Mouse (Mus musculus): ENCODE data around the gene Arhgap8.

The Arhgap8 gene

GRCm38 (mm10) chr15:84719791-84720190 lies at the start of gene Arhgap8:
Arhgap8 (plus strand) TSS chr15:84720052.
- DNase-seq (ENCODE audit: low spot score), result peak; percentile 39

DNA sequence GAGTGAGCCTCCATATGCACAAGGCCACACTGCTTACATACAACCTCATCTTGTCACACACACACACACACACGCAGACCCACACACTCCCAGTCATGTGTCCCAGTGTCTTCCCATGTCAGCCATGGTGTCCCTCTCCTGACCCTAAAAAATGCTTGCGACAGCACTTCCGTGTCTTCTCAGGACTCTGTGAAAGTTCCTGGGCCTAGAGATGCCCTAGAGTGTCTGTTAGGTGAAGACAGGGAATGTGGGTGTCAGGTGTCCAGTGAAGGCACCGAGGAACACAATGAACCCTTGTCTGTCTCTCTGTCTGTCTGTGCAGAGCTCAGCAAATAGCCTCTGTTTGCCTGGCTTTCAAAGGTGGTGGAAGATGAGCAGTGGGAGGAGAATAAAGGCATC lies 49.2 kb upstream of the Arhgap8 start:
- DNase-seq (ENCODE audit: low spot score), result no peak

DNA sequence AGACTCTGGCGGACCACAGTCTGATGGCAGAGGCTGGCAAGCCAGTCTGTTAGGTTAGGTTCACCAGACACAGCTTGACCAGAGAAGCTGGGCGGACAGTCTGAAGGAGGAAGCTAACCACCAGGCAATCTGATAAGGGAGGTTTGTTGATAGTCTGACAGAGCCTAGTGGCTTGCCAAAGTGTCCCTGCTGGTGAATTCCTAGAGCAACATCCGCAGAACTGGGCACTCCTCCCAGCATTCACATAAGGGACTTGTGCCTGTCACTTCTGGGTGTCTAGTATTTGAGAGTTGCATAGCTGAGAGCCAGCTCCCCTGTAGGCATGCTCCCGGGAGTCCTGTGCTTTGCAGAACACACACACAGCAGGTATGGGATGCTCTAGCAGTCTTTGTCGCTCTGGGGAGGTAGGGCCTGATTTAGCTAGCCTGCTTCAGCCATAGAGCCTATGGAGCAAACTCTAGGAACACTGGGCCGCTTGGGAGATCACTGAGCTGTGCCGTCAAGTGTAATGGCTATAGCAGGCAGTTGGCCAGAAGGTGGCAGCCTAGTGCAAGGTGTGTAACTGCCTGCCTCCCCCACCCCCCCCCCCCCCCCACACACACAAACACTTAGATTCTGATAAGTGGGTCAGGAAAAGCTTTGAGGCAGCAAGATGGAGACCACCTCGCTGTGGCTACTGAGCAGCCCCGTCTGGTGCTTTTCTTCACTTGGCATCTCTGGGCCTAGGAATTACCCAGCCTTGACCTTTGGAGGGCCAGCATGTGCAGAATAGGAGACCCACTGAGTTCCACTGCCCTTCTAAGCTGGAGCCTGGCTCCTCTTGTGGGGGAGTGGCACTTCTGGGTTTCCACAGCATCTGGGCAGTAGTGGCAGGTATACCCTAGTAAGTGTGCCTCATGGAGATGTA lies 48.2 kb upstream of the Arhgap8 start:
- DNase-seq (ENCODE audit: low spot score), result no peak

GRCm38 (mm10) chr15:84672308-84672615 lies 47.6 kb upstream of the Arhgap8 start:
- no peak for DNase-seq (ENCODE audit: low spot score)

DNA sequence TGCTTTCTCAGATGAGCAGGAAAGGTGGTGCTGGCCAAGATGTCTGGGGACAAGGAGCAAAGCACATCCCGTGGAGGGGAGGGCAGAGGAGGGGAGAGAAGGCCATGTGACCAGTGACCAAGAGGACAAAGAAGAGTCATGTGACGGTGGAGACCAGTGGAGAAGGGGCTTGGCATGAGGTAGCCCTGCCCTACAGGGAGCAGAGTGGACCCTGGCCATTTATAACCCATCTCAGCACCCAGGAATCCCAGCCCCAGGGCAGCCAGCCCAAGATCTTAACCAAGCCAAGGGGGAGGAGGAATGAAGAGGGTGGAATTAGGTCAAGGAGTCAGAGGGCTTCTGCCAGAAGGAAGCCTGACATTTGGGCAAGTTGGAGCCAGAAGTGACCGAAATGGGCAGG lies 47.2 kb upstream of the Arhgap8 start:
- DNase-seq (ENCODE audit: low spot score), result no peak

DNA sequence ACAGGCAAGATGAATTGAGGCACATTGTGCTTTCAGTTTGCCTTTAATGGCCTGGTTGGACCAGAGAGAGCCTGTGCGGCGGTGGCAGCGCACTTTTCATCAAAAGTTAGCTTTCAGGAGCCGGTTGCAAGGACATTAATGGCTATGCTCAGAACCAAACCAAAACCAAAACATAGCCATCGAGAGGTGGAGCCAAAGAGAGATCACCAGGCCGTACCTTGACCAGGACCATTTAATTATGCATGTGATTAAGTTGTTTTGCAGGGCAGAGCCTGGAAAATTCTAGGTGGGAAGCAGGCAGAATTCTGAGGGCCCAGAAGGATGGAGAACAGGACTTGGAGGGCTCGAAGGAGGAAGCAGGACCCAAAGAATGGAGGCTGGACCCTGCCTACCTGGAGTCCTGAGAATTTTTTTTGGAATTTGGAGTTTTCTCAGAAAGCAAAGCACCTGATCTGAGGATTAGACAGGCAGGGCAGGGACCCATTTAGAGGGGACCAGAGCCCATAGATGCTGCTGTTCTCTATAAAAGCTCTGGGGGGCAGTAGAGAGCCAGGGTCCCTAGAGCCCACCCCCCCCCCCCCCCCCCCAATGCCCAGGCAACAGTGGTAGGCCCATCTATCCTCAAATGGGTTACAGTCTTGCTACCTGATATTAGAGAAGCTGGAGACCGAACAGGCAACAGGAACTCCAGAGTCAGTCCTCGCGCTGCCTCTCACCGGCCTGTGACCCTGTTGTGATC lies 45.4 kb upstream of the Arhgap8 start:
- DNase-seq (ENCODE audit: low spot score), result no peak

- no peak for DNase-seq (ENCODE audit: low spot score)
These were observed 44.5 kb upstream of the Arhgap8 start for GRCm38 (mm10) chr15:84675317-84675716.

- no peak for DNase-seq (ENCODE audit: low spot score)
These were observed 41.9 kb upstream of the Arhgap8 start for GRCm38 (mm10) chr15:84677943-84678342.

DNA sequence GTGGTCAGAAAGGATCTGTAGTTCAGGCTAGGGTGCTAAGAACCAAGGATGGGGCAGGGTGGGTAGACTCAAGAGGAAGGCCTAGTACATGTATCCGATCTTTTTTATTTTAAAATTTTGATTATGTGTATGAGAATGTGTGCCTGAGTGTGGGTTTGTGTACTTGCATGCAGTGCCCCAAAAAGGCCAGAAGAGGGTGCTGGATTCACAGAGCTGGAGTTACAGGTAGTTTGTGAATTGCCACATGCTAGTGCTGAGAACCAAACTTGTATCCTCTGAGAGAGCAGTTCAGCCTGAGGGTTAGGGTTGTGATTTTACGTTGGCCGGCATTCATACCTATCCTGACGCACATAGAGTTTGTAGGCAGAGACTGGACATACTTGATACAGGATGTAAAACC lies 40.8 kb upstream of the Arhgap8 start:
- no peak for DNase-seq (ENCODE audit: low spot score)

DNA sequence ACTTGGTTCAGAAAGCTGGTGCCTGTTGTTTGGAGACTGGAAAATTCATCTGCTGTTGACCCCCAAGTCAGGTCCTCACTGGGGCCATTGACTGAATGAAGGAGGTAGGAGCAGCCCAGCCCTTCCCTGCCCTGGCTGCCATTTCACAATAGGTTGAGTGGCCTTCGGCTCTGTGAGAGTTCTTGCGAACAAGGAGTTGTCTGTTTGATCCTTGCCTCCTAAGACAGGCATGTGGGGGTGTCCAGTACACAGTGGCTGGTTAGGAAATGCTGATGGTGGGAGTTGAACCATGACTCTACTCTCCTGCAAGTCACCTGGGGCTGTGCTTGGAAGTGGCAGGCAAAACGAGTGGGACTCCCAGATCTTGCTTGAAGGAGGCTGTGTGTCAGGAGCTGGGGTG lies 40.1 kb upstream of the Arhgap8 start:
- no peak for DNase-seq (ENCODE audit: low spot score)

- DNase-seq (ENCODE audit: low spot score), result peak; percentile 98
These were observed 39.1 kb upstream of the Arhgap8 start for GRCm38 (mm10) chr15:84680545-84681454.

DNA sequence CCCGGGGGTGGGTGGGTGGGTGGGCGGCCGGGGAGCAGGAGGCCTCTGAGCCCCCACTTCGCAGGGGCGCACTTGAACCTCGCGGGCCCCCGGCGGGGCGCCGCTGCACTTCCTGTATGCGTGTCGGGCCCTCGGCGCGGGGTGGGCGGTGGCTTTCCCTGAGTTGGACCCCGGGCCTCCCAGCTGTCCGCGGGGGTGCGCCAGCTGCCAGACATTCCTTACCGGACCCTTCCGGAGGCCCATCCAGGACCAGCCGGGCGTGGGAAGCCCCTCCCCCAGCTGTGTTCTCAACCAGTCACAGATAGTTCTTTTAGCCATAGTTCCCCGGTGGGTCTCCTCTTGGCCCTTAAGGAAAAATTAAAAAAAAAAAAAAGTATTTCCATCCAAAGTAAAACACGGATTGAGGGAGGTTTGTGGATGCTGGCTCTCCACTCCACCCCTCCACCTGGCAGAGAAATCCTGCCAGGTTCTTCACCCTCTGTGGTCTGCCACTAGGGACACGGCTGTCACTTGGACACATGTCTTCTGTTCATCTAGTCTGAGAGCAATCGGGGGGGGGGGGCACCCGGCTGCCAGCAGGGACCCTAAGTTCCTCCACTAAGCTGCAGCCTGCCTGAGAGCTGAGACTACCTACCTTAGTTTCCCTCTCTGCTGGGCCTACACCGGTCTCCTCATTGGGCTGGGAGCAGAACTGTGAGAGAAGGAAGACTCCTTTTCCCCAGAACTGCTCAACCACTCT lies 38.2 kb upstream of the Arhgap8 start:
- no peak for DNase-seq (ENCODE audit: low spot score)

- DNase-seq (ENCODE audit: low spot score), result no peak
These were observed 37.6 kb upstream of the Arhgap8 start for GRCm38 (mm10) chr15:84682206-84682605.

DNA sequence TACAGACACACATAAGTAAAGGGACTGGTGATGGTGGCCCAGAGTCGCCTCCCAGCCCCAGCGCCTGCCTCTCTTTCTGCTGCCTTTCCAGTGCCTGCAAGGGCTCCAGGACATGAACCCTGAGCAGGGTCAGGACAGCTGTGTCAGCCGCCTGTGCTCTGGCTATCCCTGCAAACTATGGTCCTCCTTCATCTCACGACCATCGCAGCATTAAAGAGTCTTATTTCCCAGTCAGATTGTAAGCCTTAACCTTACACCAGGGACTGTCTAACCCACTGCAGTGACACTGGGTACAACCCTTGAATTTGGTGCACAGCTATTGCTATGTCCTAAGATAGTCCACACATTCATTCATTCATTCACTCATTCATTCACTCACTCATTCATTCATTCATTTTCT lies 37.0 kb upstream of the Arhgap8 start:
- no peak for DNase-seq (ENCODE audit: low spot score)

DNA sequence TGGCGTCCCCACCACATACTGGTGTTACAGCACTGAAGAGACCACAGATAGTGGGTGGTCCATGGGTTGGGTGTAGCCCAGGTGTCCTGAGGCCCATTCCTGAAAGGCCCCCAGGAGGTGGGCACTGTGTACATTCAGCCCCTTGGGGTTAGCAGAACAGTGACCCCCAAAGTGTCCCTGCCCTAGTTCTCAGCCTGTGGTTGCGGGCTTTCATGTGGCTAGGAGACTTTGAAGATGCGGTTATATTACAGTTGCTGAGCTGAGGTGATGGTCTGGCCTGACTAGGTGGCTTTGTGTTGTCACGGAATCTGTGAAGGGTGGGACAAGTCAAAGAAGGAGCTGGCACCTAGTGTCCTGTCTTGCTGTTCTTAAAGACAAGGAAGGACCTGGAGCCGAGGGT lies 35.3 kb upstream of the Arhgap8 start:
- no peak for DNase-seq (ENCODE audit: low spot score)

DNA sequence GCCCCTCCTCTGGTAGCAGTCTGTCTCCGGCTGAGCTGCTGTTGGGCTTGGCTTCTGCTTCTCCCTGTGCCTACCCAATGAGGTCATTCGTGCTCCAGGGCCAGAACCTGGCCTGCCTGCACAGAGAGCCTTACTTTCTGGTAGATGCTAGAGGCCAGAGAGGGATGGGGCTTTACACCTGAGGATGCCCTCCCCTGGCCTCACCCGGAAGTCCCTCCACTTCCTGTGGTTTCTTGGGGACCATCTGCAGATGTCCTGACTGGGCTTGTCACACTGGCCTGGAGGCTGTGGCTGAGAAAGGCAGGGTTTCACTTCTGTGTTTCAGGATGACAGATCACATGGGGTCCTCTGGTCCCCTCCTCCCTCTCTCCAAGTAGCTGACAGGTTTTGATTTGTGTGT lies 34.4 kb upstream of the Arhgap8 start:
- DNase-seq (ENCODE audit: low spot score), result no peak

- no peak for DNase-seq (ENCODE audit: low spot score)
These were observed 31.9 kb upstream of the Arhgap8 start for GRCm38 (mm10) chr15:84687904-84688303.

GRCm38 (mm10) chr15:84689356-84689755 lies 30.5 kb upstream of the Arhgap8 start:
- no peak for DNase-seq (ENCODE audit: low spot score)

DNA sequence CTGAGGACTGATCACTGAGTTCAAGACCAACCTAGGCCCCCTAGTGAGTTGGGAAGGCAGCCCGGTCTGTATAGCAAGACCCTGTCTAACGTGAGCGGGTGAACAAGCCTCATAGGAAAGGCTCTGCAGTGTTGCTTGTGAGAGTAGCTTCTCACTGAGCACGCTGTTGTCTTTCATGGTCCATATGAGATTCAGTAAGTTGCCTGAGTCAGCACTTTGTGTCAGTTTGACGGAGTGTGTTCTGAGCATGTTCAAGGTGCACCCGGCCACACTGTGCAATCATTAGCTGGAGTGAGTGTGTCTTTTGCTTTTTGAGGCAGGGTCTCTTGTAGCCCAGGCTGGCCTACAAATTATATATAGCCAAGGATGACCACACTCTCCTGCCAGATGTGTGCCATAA lies 28.3 kb upstream of the Arhgap8 start:
- DNase-seq (ENCODE audit: low spot score), result no peak

DNA sequence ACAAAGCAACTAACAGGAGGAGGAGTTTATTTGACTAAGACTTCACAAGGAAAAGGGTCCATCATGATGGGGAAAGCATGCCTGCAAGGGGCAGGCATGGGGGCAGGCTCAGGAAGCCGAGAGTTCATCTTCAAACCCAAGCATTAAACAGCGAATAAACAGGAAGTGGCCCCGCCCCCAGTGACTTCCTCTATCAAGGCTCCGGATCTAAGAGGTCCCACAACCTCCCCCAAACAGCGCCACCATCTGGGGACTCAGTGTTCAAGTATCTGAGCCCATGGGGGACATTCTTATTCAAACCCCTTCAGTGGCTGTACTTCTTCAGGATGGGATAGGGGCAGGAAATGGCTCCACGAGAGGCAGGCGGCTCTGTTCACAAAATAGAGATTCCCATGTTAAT lies 27.2 kb upstream of the Arhgap8 start:
- no peak for DNase-seq (ENCODE audit: low spot score)

- no peak for DNase-seq (ENCODE audit: low spot score)
These were observed 23.8 kb upstream of the Arhgap8 start for GRCm38 (mm10) chr15:84696021-84696420.

DNA sequence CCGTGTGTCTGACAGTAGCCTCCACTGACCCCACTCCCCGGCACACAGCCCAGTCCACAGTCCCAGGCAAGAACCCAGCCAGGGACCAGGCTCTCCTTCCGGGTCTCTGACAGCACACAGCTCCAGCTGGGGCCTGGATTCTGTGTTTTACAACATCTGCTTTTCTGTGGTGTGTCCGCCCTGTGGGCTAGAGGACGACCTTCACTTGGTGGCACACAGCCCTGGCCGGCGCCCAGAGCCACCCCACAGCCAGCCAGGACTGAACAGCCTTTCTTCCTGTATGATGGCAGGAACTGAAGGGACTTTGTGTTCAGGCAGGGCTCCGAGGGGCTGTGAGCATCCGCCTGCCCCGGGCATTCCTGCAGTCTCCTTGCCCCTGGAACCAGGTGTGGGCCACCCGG lies 22.2 kb upstream of the Arhgap8 start:
- DNase-seq (ENCODE audit: low spot score), result no peak
